In the genomic region with DNA sequence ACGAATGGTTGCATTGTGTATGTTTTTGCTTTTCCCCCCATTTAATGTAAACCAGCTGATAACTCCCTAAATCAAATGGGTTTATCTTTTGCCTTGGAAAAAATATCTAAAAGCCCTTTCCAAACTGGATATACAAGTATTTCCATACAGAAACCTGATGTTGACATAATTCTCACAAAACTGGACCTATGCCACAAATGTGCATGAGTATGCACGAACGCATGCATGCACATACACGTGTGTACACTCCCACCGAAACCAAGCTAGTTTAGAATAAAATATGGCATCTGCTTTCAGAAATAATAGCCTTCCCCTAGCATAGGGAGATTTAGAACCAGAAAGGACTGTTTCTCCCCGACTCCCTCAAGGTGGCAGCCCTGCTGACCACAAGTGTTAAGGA, we compare ENCODE assay signal across 11 mouse cellular contexts.
"Had no signal": no experiment of that assay in that cellular context is flagged by ENCODE, and none has a peak within 500 bp of the region (broad histone marks: within the 10 kb centered on the region; RNA-seq: fewer than 3 reads in every experiment).

No protein-coding gene starts in this region.

- H3K4me3 ChIP-seq: kidney, embryonic 15.5 days; limb, embryonic 12.5 days; liver, embryonic 12.5 days; midbrain, embryonic 10.5 days; neural tube, embryonic 12.5 days had no signal

- H3K9ac ChIP-seq: kidney, embryonic 15.5 days; limb, embryonic 12.5 days; liver, embryonic 12.5 days; neural tube, embryonic 12.5 days had no signal

- DNase-seq: kidney, adult 2 months; kidney, postnatal 14 days; midbrain, embryonic 14.5 days; thymus, adult 18-20 months; thymus, postnatal 14 days had no signal

- H3K36me3 ChIP-seq: liver, embryonic 12.5 days had no signal

- H3K4me2 ChIP-seq: kidney, embryonic 15.5 days; limb, embryonic 12.5 days; liver, embryonic 12.5 days; neural tube, embryonic 12.5 days had no signal

- ATAC-seq: intestine, embryonic 16.5 days; liver, embryonic 12.5 days had no signal

- H3K9me3 ChIP-seq: kidney, embryonic 15.5 days; limb, embryonic 12.5 days; liver, embryonic 12.5 days; midbrain, embryonic 10.5 days; neural tube, embryonic 12.5 days had no signal

- H3K27me3 ChIP-seq: kidney, embryonic 15.5 days; limb, embryonic 12.5 days; neural tube, embryonic 12.5 days had no signal

- H3K27ac ChIP-seq: kidney, embryonic 15.5 days; liver, embryonic 12.5 days; midbrain, embryonic 10.5 days; neural tube, embryonic 12.5 days had no signal

- H3K4me1 ChIP-seq: liver, embryonic 12.5 days had no signal
